Mouse (Mus musculus) granulocyte monocyte progenitor cell, adult 5-6 weeks (primary cell): Measurements from ENCODE around the gene 1600014C23Rik. TPM values are rescaled to one million over a fixed set of nuclear protein-coding genes. Genes with fewer than 3 reads are reported as not detected.

ENCODE experiments used
- ATAC-seq: replicated peaks from 2 replicates; pipeline ENCODE4 v1.8.0; 2016; ENCODE audit warnings: mild to moderate bottlenecking, moderate TSS enrichment, inconsistent platforms; ENCODE audit not compliant: poor library complexity, severe bottlenecking
- total RNA-seq, 2 experiments: library from RNA; stranded (forward) in 1 of 2; stranded (reverse) in 1 of 2; fragments of 200-712, 200-1000 nt in 1 of 2; fragments of >200 nt in 1 of 2; fragmentation: Nextera tagmentation in 1 of 2; gene quantifications; 2 replicates each; pipeline ENCODE4 v1.2.3; 2014 to 2017

The 1600014C23Rik gene
- total RNA-seq, 2 experiments from 2014 or later: not detected

DNA sequence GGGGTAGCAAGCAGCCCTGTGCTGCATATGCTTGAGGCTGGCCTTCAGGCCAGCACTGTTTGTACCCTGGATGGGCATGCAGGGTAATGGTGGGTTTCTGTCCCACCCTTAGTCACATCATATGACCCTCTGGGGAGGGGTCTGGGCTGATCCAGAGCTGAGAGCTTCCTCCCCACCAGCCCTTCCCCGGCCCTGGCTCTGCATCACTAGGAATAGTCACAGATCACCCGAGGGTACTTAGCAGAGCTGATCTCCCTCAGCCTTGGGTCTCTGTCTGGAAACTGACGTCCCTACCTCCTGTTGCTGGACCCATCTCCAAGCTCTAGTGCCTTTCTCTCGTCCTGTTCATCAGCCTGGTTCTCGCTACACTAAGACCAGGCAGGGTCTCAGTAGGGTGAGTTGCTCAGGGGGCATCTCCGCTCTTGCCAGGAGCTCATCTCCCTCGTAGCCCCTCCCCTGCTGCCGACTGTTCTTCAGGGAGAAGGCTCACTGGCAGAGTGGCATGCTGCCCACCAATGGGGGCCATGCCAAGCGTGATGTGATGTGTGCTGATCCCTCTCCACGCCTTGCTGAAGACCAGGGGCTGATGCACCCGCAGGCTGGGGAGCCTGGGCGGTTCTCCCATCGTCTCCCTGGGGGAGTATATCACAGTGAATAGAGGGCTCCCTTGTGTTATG lies 20.7 kb upstream of the 1600014C23Rik start:
- ATAC-seq: no peak

DNA sequence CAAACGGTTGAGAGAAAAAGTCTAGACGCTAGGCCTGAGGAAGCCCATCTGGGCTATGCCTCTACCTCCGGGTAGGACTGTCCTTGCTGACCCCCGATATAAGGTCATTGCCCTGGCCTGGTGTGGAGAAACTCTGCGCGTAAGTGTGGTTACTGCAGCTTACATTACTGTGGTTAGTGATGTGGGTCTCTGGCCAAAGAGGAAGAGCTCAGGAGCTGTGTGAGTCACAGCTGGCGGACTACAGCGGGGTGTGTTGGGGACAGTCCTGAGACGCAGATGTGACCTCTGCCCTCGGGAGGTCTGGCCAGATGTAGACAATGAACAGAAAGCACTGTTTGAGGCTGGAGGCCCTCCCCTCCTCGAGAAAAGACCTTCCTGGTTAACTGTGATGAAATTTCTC lies 19.0 kb upstream of the 1600014C23Rik start:
- ATAC-seq: peak; percentile 88

DNA sequence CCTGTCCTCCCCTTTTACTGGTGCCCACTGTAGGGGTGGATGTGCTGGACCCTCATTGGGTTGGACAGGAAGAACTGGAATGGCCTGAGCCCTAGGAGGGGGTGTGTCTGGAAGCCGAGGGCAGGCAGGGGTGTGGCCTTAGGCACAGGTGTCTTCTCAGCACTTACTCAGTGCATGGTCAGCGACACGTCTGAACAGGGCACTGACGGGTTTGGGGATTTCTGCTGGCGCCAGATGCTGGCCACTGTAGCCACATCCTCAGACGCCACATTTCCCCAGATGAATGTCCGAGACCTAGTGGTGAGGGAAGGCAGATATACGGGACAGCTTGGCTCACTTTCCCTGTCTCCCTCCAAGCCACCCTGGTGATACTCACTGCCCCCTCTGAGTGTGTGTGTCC lies 18.4 kb upstream of the 1600014C23Rik start:
- no peak; the same call in 1 of the 2 replicates for ATAC-seq

GRCm38 (mm10) chr17:45751359-45751758 lies 17.7 kb upstream of the 1600014C23Rik start:
- no peak for ATAC-seq

GRCm38 (mm10) chr17:45749100-45749499 lies 15.5 kb upstream of the 1600014C23Rik start:
- no peak for ATAC-seq

DNA sequence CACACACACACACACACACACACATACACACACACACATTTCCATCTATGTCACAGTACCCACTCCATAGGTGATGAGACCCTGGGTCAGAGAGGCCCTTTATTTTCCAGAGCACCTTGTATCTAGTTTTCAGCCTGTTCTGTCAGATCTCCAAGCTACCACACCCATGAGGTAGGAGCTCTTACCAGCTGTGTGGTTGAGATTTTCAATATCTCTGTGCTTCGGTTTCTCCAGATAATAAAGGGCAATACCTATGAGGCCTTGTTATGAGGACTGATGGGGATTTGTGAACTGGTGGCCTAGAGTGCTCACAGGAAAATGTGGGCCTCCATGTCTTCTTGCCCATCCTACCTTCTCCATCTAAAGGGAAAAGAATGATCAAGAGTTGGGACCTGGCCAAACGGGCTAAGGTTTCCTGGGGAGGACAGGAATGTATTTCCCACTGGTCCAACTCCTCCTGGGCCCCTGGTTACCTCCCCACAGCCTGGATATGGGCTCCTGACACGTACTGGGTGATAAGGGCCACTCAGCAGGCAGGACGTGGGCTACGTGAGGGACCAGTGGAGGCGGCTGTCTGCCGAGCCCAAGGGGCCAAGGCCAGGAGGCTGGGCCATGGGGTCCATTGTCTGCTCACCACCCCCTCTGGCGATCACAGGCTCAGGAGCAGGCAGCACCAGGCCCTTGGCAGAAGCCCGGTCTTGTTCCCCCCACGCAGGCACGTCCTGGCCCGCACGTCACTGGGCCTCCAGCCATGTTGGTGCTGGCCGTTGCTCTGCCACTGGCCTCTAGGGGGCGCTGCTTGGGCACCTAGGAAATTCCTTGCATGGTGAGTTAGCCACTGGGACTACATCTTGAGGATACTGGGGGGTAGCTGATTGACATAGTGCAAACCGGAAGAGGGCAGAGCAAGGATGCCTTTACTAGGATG lies 14.5 kb upstream of the 1600014C23Rik start:
- ATAC-seq: no peak

DNA sequence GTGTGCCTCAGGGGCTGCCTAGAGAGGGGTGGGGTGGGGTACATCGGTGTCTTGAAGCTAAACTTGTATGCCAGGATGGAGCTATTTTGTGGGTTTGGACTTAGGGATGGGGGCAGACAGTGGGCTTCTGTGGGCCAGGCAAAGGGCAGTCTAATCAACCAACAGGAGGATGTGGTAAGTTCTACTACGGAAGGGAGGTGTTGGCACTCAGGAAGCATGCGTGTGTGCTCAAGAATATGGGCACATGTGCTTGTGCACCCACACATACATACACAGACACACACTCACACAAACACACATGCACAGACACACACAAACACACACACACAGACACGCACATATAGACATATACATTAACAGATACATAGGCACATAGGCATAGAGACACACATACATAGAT lies 13.6 kb upstream of the 1600014C23Rik start:
- peak; percentile 31; the same call in 1 of the 2 replicates for ATAC-seq

DNA sequence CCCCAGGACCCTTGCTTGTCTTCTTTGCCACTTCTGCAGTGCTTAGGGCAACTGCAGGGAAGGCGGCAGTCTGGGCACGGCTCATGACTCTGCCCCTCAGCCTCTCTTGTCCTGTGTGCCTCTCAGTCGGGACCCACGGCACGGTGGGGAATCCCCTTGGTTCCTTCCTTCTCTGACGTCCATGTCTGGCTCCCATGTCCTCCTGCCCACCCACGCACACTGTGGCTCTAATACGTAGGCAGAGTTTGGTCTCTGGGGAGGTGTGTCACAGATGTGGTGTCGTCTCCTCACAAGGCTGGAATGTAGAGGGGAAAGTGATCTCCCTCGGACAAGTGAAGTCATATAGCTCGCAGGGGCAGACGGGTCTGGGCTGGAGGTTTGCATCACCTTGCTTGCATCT lies 13.1 kb upstream of the 1600014C23Rik start:
- ATAC-seq: peak; percentile 64

DNA sequence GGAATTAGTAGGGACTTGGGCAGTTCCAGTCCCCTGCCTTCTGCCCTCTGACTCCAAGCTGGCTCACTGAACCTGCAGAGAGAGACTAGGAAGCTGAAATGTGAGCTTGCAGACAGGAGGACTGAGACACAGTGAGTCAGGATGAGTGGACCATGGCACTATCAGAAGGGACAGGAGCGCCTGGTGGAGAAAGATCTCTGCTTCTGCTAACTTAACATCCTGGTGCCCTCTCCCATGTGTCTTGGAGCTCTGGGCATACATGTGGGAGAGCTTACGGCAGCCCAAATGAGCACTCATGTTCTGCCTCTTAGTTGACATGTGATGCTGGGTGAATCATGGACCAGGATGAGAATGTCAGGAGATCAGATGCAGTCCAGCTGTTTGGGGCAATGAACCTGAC lies 12.0 kb upstream of the 1600014C23Rik start:
- ATAC-seq: no peak

- ATAC-seq: peak; percentile 77
Measured at GRCm38 (mm10) chr17:45742371-45743147, 8.9 kb upstream of the 1600014C23Rik start.

- ATAC-seq: peak; percentile 44
Measured at GRCm38 (mm10) chr17:45737078-45737601, 3.5 kb upstream of the 1600014C23Rik start.

- no peak; the same call in 1 of the 2 replicates for ATAC-seq
Measured at GRCm38 (mm10) chr17:45736311-45737077, 2.9 kb upstream of the 1600014C23Rik start.

- peak; percentile 34; the same call in 1 of the 2 replicates for ATAC-seq
Measured at GRCm38 (mm10) chr17:45735382-45736310, 2.0 kb upstream of the 1600014C23Rik start.

DNA sequence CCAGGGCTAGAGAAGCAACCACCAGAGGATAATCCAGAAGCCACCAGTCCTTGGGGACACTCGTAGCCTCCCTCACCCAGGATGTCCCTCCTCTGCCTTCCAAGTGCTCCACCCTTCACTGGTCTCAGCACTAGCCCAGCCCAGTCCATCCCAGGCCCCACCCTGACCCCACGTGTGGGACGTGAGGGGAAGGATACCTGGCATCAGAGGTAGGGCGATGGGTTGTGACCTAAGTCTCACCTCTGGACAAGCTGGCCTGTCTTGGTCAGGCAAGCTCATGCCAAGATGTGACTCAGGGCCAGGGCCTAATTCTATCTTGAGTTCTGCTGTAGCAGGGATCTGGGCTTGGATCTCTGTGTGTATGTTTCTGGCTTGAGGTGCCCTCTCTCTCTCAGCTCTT lies 1.2 kb upstream of the 1600014C23Rik start:
- no peak for ATAC-seq

GRCm38 (mm10) chr17:45734333-45734732 lies 689 bp upstream of the 1600014C23Rik start:
- no peak for ATAC-seq

DNA sequence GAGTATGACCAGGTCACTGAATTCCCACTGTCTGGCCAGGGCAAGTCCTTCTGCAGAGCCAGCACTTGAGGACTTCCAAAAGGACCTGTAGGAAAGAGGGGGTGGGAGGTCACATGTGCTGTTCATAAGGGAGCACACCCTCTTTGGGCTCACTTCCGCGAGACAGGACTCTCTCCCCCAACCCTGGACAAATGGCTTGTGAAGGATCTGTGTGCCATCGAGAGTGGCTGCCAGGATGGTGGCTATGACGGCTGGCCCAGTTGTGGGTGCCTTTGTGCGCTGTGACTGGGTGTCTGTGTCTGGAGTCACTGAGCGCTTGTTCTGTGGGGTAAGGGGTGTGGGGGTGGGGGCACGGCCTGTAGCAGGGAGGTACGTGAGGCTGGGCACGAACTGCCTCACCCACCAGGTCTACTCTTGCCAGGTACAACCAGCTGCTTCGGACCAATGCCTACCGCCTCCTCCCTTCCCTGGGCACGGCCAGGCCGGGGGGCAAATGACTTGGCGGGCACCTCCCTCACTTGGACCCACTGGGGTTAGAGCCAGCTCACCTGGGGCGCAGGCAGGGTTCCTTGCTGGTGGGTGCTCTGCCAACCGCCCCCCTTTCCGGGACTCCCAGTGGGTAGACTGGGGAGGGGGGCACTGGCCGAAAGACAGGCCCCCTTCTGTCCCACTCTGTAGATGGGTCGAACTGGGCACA lies 458 bp downstream of the 1600014C23Rik start:
- ATAC-seq: no peak

DNA sequence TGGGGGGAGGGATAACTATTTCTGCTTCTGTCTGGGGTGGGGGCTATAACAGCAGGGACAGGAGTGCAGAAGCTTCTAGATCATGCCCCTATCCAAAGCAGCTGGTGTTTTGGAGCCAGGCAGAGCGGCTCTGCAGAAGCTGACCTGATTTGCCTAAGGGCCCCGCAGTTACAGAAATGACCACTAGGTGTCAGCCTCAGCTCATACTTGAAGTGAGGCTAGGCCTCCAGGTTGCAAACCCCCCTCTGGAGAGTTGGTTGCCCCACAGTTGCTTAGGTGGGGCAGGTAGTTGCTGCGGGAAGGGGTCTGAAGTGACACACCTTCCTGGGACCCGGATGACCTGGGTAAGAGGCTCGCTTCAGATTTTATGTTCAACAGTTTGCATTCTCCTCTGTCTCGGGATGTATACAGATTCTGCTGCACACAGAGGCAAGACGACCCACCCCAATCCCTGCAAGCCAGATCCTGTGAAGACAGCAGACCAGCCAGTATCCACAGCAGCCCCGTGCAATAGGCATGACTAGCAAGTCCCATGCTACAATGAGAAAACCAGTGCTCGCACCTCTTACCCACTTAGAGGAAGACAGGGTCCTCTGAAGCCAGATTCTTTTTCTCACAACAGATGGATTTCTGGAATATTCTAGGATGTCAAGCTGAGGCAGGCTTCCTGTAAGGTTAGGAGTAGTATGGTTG lies 2.3 kb downstream of the 1600014C23Rik start:
- peak; percentile 59 for ATAC-seq
